Mouse (Mus musculus) right cerebral cortex, adult 2 months (tissue): Measurements from ENCODE around the gene Krt9.
"Not testable (repeated sequence)": the region's sequence is repeated elsewhere in the genome, so short reads cannot be mapped to it uniquely, and the experiment has no call there.

Experiments used
- DNase-seq, 2 experiments: peaks; one replicate each; pipeline ENCODE4 v3.0.0; 2021 to 2022; ENCODE audit warnings: low spot score in 2 of 2

The Krt9 gene

GRCm38 (mm10) chr11:100192992-100193391 is at the start of gene Krt9:
Gene Krt9, minus strand, starts transcription at chr11:100193246.
- DNase-seq, result peak; percentile 63 to 70

GRCm38 (mm10) chr11:100240272-100240671 is 47.2 kb upstream of the Krt9 start:
- DNase-seq, result not testable (repeated sequence)

GRCm38 (mm10) chr11:100221741-100222140 is 28.7 kb upstream of the Krt9 start:
- DNase-seq, result peak; percentile 26 to 32

- DNase-seq, result no peak
Measured at GRCm38 (mm10) chr11:100219304-100219703, 26.3 kb upstream of the Krt9 start.

GRCm38 (mm10) chr11:100208542-100208941 is 15.5 kb upstream of the Krt9 start:
- no peak for DNase-seq

- DNase-seq, result no peak
Measured at GRCm38 (mm10) chr11:100207498-100207897, 14.5 kb upstream of the Krt9 start, which contains the start of gene Krt14. Gene Krt14, minus strand, starts transcription at chr11:100207548.

GRCm38 (mm10) chr11:100203448-100203847 is 10.4 kb upstream of the Krt9 start:
- no peak for DNase-seq

GRCm38 (mm10) chr11:100202906-100203305 is 9.9 kb upstream of the Krt9 start:
- no peak for DNase-seq

GRCm38 (mm10) chr11:100200104-100200820 is 7.2 kb upstream of the Krt9 start:
- DNase-seq, result peak; percentile 22 to 69

GRCm38 (mm10) chr11:100198666-100199065 is 5.6 kb upstream of the Krt9 start:
- peak; percentile 60 to 64 for DNase-seq

- DNase-seq, result peak in 1 of 2 experiments; percentile 10
Measured at GRCm38 (mm10) chr11:100191820-100192219, 1.2 kb downstream of the Krt9 start.

- DNase-seq, result no peak
Measured at GRCm38 (mm10) chr11:100186736-100187135, 6.3 kb downstream of the Krt9 start.

GRCm38 (mm10) chr11:100181725-100182124 is 11.3 kb downstream of the Krt9 start:
- no peak for DNase-seq

- DNase-seq, result peak; percentile 11 to 12
Measured at GRCm38 (mm10) chr11:100179260-100179659, 13.8 kb downstream of the Krt9 start.

GRCm38 (mm10) chr11:100178307-100178706 is 14.7 kb downstream of the Krt9 start:
- no peak for DNase-seq

GRCm38 (mm10) chr11:100176791-100177190 is 16.3 kb downstream of the Krt9 start:
- no peak for DNase-seq

- peak; percentile 83 for DNase-seq
Measured at GRCm38 (mm10) chr11:100168765-100169762, 24.0 kb downstream of the Krt9 start.

GRCm38 (mm10) chr11:100168071-100168470 is 25.0 kb downstream of the Krt9 start:
- DNase-seq, result no peak

- no peak for DNase-seq
Measured at GRCm38 (mm10) chr11:100164392-100164791, 28.7 kb downstream of the Krt9 start.

GRCm38 (mm10) chr11:100157908-100158477 is 35.1 kb downstream of the Krt9 start:
- no peak for DNase-seq

- no peak for DNase-seq
Measured at GRCm38 (mm10) chr11:100157331-100157730, 35.7 kb downstream of the Krt9 start.
